Mouse (Mus musculus) limb, embryonic 11.5 days (tissue): ENCODE measurements around the gene Cfap77. TPM values are rescaled to one million over a fixed set of nuclear protein-coding genes. Genes with fewer than 3 reads are reported as not detected.

Source experiments
- ATAC-seq: fragments of 200-750 bp; cut with Nextera tagmentation; 2 replicates; pipeline ENCODE4 v1.8.0; 2017; ENCODE audit warnings: low read depth; ENCODE audit not compliant: insufficient number of reproducible peaks, low FRiP score, low TSS enrichment
- DNase-seq: peaks from one replicate; pipeline ENCODE4 v3.0.0-alpha.2; 2015; ENCODE audit warnings: low spot score
- H3K27ac ChIP-seq: fragments of 300-500 bp; sonication (generic); replicated peaks from 2 replicates; pipeline ENCODE4 v1.5.1; 2014; ENCODE audit warnings: low read depth, mild to moderate bottlenecking, low read length
- H3K27me3 ChIP-seq: fragments of 300-500 bp; sonication (generic); 2 replicates; pipeline ENCODE4 v1.6.1; 2014; ENCODE audit warnings: mild to moderate bottlenecking, low read length, mixed read lengths; ENCODE audit not compliant: control insufficient read depth, insufficient read depth
- H3K36me3 ChIP-seq: fragments of 300-500 bp; sonication (generic); 2 replicates; pipeline ENCODE4 v1.6.1; 2014; ENCODE audit warnings: mild to moderate bottlenecking, low read length, moderate library complexity, mixed read lengths; ENCODE audit not compliant: control insufficient read depth, insufficient read depth
- H3K4me1 ChIP-seq: fragments of 300-500 bp; sonication (generic); 2 replicates; pipeline ENCODE4 v1.6.1; 2014; ENCODE audit warnings: low read length, mixed read lengths; ENCODE audit not compliant: control insufficient read depth, insufficient read depth
- H3K4me2 ChIP-seq: fragments of 300-500 bp; sonication (generic); 2 replicates; pipeline ENCODE4 v1.6.1; 2014; ENCODE audit warnings: low read depth, mild to moderate bottlenecking, moderate library complexity; ENCODE audit not compliant: severe bottlenecking
- H3K4me3 ChIP-seq: fragments of 300-500 bp; sonication (generic); 2 replicates; pipeline ENCODE4 v1.5.1; 2014; ENCODE audit warnings: low read depth, low read length
- H3K9ac ChIP-seq: fragments of 300-500 bp; sonication (generic); 2 replicates; pipeline ENCODE4 v1.6.1; 2014; ENCODE audit warnings: mild to moderate bottlenecking, low read length
- H3K9me3 ChIP-seq: fragments of 300-500 bp; sonication (generic); 2 replicates; pipeline ENCODE4 v1.6.1; 2016; ENCODE audit warnings: low read length; ENCODE audit not compliant: control insufficient read depth
- WGBS: fragments of 180-500 bp; shearing (Covaris S2); extraction: QIAGEN DNeasy Blood & Tissue Kit; methylation state at CpG from one replicate; pipeline ENCODE4 v1.1.7; 2014; 5-methylcytosine and 5-hydroxymethylcytosine counted together
- polyA plus RNA-seq: library from polyadenylated mRNA; unstranded; fragments of >200 nt; fragmentation: Nextera tagmentation; extraction: Ambion mirVana; gene quantifications from 2 replicates; pipeline ENCODE4 v1.2.1, GENCODE M21; 2014

Cfap77 gene
- polyA plus RNA-seq, 1 experiment from 2014 or later, result not detected

DNA sequence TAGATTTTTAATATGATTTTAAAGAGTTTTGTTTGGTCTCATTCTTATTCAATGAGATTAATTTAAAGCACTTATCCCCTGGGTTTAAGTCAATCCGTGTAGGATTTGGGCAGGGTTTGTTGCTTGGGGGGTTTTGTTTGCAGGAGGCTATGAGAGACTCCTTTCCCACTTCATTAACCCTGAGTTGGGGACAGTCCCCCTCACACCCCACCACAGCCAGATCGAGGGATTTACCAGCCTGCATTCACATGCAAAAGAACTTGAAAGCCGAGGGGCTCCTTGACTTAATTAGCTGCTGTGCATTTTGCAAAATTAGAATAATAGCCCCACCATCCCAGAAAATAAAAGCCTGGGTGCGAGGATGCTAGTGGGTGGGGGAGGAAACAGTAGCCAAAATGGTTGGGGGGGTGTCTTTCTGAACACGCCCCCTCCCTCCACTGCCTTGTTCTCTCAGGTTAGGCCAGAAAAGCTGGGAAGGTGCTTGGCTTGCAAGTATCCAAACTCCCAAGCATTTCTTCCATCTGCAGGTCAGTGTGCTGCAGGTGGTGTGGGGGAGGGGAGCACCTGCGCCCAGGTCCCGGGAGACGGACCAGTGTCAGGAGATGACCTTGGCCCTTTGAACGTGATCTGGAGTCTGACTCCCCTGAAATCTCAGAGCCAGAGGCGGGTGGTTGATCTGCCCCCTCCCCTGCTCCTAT lies 147.0 kb downstream of the Cfap77 start:
- DNase-seq (peak; percentile 45), ATAC-seq (no peak)
- Histone ChIP-seq H3K4me2 (peak overlapping the region; percentile 12; the same call in 1 of the 2 replicates), H3K27ac (no peak overlapping the region), H3K9me3 (no peaks in the 10 kb centered on the region), H3K4me3 (no peak overlapping the region), H3K4me1 (peaks cover 8% of the 10 kb centered on the region), H3K9ac (no peak overlapping the region), H3K36me3 (no peaks in the 10 kb centered on the region; the same call in 1 of the 2 replicates), H3K27me3 (peaks cover 59% of the 10 kb centered on the region)
- WGBS, result 2% methylated on average over 10 of the region's 10 CpGs

DNA sequence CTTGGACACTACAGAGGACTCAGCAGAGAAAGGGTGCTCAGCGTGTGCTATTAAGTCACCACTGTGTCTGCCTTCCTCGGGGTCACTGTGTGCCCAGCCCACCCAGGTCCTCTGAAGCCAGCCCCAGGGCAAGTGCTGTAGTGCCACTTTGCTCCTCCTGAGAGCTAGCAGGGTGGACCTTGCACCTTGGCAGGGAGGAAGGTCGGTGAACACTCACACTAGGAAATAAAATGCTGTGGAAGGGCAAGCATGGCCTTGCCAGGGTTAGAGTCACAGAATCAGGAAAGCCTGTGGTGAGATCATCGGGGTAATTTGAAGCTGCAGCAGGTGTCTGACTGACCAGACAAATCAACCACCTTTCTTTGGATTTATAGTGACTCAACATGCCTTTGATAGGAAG lies 149.3 kb downstream of the Cfap77 start:
- ATAC-seq, result no peak
- H3K4me3 ChIP-seq, result no peak overlapping the region
- DNase-seq, result no peak
- 70% methylated on average over 4 of the region's 4 CpGs for whole genome bisulfite sequencing
- peaks cover 39% of the 10 kb centered on the region for H3K27me3 ChIP-seq
- H3K36me3 ChIP-seq, result no peaks in the 10 kb centered on the region; the same call in 1 of the 2 replicates
- H3K9ac ChIP-seq, result no peak overlapping the region
- H3K27ac ChIP-seq, result no peak overlapping the region
- H3K9me3 ChIP-seq, result no peaks in the 10 kb centered on the region
- no peak overlapping the region for H3K4me2 ChIP-seq
- H3K4me1 ChIP-seq, result peaks cover 8% of the 10 kb centered on the region

DNA sequence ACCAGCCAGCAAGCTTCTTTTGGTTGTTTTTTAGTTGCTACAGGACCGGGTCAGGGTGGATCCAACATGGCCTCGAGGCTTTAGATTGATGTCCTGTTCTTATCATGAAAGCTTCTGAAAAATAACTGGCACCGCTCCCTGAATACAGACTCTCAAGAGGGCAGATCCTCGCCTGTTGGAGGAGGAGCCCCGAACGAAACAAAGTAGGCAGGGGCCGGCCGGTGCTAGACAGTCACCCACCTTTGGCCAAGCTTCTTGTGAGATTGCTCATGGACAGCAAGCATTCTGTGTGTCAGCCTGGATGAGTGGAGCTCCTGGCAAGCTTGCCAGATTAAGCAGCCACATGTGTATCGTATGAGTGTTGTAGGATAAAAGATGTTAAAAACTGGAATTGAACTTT lies 150.1 kb downstream of the Cfap77 start:
- WGBS, result 93% methylated on average over 9 of the region's 9 CpGs
- no peak overlapping the region for H3K9ac ChIP-seq
- H3K36me3 ChIP-seq, result no peaks in the 10 kb centered on the region; the same call in 1 of the 2 replicates
- H3K27me3 ChIP-seq, result peaks cover 31% of the 10 kb centered on the region
- no peaks in the 10 kb centered on the region for H3K9me3 ChIP-seq
- no peak overlapping the region for H3K4me2 ChIP-seq
- no peak for DNase-seq
- no peak overlapping the region for H3K27ac ChIP-seq
- peaks cover 8% of the 10 kb centered on the region for H3K4me1 ChIP-seq
- ATAC-seq, result no peak
- no peak overlapping the region for H3K4me3 ChIP-seq

DNA sequence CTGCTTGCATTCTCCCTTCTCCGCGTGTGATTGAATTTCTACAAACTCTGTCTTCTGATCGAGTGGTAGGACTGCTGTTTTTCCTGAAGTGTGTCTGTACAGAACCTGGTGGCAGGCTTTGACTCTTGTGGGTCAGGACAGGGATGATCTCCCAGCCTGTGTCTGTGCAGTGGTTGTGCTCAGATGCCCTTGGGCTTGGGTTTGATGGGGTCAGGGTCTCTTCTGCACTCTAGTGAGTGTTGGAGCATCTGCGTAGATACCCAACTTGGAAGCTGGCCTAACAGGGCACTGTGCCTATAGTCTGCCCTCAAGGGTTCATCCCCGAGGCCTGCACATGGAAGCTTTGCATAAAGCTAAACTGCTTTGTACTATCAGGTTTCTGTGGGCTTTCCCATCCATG lies 151.0 kb downstream of the Cfap77 start:
- WGBS, result 90% methylated on average over 5 of the region's 5 CpGs

DNA sequence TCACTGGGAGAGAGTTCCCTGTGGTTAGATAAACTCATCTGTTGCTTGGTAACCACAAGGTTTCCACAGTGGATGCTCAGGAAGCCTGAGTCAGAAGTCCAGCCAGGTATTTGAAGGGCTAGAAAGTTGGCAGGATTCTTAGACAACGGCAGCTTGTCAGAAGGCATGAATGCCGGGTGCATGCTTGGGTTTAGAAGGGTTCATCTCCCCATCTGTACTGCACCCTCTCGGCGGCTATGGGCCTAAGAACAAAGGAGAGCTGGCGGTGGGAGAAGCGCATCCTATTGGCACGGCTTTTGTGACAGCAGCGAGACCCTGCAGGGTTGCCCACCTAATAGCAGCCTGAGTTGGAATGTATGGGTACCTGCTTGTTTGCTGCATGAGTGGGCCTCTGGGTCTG lies 152.6 kb downstream of the Cfap77 start:
- H3K4me2 ChIP-seq, result no peak overlapping the region
- peaks cover 9% of the 10 kb centered on the region for H3K27me3 ChIP-seq
- no peak overlapping the region for H3K27ac ChIP-seq
- H3K9ac ChIP-seq, result no peak overlapping the region
- ATAC-seq, result no peak
- WGBS, result 86% methylated on average over 8 of the region's 8 CpGs
- peaks cover 5% of the 10 kb centered on the region for H3K36me3 ChIP-seq
- H3K4me3 ChIP-seq, result no peak overlapping the region
- DNase-seq, result no peak
- no peaks in the 10 kb centered on the region for H3K9me3 ChIP-seq
- no peaks in the 10 kb centered on the region for H3K4me1 ChIP-seq

More for the DNA sequence above, 151.0 kb downstream of the Cfap77 start:
- peaks cover 2% of the 10 kb centered on the region; the same call in 1 of the 2 replicates for H3K36me3 ChIP-seq
- H3K4me2 ChIP-seq, result no peak overlapping the region
- H3K27me3 ChIP-seq, result peaks cover 22% of the 10 kb centered on the region
- H3K9ac ChIP-seq, result no peak overlapping the region
- H3K27ac ChIP-seq, result no peak overlapping the region
- H3K4me3 ChIP-seq, result no peak overlapping the region
- no peaks in the 10 kb centered on the region for H3K9me3 ChIP-seq
- H3K4me1 ChIP-seq, result peaks cover 8% of the 10 kb centered on the region
- DNase-seq (no peak), ATAC-seq (no peak)

DNA sequence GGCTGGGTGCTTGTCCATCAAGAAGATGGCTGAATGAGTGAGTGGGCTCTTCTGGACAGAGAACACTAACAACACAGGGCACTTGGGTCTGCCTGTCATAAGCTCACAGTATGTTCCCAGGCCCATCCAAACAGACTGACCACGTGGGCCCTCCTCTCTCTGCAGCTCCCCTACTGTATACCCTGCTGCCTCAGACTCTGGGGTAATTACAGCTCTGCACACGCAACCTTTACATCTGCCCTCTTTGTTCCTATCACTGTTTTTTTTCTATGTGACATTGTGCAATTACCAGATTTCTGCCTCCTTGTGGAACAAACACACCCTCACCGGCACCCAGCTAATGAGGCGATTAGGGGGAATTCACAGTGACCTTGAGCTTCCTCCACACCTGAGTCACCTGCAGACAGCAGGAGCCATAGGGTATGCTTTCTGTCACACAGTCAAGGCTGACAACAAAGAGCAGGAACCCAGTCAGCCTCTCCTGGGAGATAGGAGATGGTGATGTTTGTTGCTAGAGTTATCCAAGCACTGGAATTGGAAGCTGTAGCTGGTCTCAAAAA lies 157.4 kb downstream of the Cfap77 start:
- Histone ChIP-seq H3K9ac (no peak overlapping the region), H3K36me3 (peaks cover 15% of the 10 kb centered on the region), H3K4me2 (no peak overlapping the region), H3K9me3 (no peaks in the 10 kb centered on the region), H3K4me3 (no peak overlapping the region), H3K27ac (no peak overlapping the region), H3K27me3 (no peaks in the 10 kb centered on the region), H3K4me1 (no peaks in the 10 kb centered on the region)
- DNase-seq (no peak), ATAC-seq (no peak)
- whole genome bisulfite sequencing, result 81% methylated on average over 4 of the region's 4 CpGs

DNA sequence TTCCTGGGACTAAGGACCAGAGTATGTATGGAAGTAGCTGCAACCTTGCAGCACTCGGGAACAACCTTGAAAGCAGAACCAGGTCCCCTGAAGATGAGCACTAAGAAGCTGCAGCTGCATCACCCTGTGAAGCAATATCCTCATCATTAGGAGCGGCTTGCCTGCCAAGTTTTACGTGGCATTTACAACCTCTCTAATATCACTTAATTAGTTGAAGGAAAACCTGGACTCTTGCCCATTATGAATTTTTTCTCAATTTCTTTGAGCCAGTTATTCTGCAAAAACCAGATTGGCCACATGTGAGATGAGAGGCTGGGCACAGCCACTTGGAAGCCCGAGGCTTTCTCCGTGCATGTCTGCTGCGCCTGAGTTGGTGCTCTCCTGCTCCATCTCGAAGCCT lies 159.0 kb downstream of the Cfap77 start:
- Histone ChIP-seq H3K27me3 (no peaks in the 10 kb centered on the region), H3K9ac (no peak overlapping the region), H3K4me2 (no peak overlapping the region), H3K4me3 (no peak overlapping the region), H3K4me1 (no peaks in the 10 kb centered on the region), H3K27ac (no peak overlapping the region), H3K36me3 (peaks cover 15% of the 10 kb centered on the region), H3K9me3 (no peaks in the 10 kb centered on the region)
- ATAC-seq (no peak), DNase-seq (no peak)
- 86% methylated on average over 7 of the region's 7 CpGs for WGBS

DNA sequence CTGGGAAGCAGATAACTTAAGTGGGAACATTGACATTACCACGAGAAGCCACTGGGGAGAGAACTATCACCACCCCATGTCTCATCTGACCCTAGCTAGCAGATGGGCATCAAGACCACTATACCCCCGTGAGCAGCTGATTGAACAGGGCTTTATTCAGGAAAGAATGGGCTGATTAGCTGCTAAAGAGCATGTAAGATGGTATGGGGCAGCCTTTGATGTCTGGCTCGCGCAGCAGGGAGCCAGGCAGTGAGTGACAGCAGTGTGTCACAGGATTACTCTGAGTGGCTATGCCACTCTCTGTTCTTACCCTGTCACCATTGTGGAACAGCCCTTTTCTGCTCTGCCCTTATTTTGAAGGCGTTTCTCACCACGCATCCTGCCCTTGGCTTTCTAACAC lies 161.3 kb downstream of the Cfap77 start:
- Histone ChIP-seq H3K4me1 (no peaks in the 10 kb centered on the region), H3K9ac (no peak overlapping the region), H3K4me3 (no peak overlapping the region), H3K27me3 (no peaks in the 10 kb centered on the region), H3K36me3 (peaks cover 15% of the 10 kb centered on the region), H3K4me2 (no peak overlapping the region), H3K27ac (no peak overlapping the region), H3K9me3 (no peaks in the 10 kb centered on the region)
- WGBS, result 69% methylated on average over 6 of the region's 6 CpGs
- no peak for DNase-seq
- no peak for ATAC-seq
